Mouse (Mus musculus) cerebellum, adult 2 months (tissue): Measurements from ENCODE around the gene Rps3a1.

Experiments used
- CTCF ChIP-seq: fragments of 200-500 bp; IDR thresholded peaks from 2 replicates; pipeline ENCODE4 v1.5.1; 2011; ENCODE audit warnings: low read depth, mild to moderate bottlenecking, control low read depth, low read length, moderate library complexity, borderline replicate concordance; ENCODE audit not compliant: insufficient read depth
- POLR2A ChIP-seq: fragments of 200-500 bp; IDR thresholded peaks from 2 replicates; pipeline ENCODE4 v1.6.1; 2011; ENCODE audit warnings: low read length, control low read depth, borderline replicate concordance; ENCODE audit not compliant: insufficient read depth

DNA sequence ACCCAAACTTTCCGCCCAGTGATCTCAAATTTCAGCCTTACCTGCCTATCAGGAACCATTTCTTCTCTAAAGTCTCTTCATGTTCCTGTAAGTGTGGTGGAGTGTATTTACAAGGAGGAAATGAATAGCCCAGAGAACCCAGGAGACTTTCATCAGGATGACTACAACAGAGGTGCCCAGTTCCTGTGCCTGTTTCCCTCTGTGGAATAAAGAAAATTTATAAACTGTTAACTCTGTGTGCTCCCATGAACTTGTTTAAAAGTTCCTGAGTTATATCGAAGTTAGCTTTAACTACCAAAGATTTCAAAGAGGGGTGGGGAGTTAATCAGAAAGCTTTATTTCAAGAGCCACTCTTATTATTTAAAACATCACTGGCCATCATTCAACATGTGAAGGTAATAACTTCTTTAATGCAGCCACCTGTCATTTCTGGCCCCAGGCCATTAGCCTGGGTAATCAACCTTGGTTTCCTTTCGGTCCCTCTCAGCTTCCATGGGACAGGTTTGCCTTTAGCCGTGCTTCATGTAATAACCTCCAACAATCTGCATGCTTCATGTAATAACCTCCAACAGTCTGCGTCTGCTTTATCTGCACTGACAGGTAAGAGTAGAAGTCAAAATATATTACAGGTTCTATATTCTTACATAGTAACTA, 45.4 kb upstream of the Rps3a1 start:
- TF ChIP-seq CTCF (no peak), POLR2A (no peak)
